Mouse (Mus musculus): ENCODE data around the gene Thbs1. TPM values are rescaled to one million over a fixed set of nuclear protein-coding genes. Genes with fewer than 3 reads are reported as not detected.

Thbs1 gene
- polyA plus RNA-seq, 1 experiment from 2014 or later, result 26.5 TPM

DNA sequence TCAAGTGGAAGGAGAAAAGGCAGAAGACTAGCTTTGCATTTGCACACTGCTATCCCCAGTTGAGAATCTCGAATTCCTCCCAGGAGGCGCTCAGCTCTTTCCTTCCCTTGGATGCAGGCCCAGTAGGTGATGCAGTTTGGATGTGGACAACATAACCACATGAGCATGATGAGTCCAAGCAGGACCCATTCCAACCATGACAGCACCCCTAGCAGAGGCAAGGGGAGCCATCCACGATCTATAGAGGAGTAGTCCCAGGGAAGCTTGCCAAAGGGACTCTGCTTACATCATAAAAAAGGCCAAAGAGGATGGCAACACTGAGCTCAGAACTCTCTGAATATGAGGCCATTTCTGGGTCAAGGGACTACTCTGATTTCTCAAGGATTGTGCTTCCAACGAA lies 32.5 kb upstream of the Thbs1 start:
- no peak for ATAC-seq (ENCODE audit: insufficient number of reproducible peaks, insufficient read depth, low FRiP score, low read depth)
- peaks cover 2 to 7% of the 10 kb centered on the region in 2 experiments; a peak in 2 of 4 replicates for H3K4me1 ChIP-seq (ENCODE audit: control insufficient read depth in 2 of 2, insufficient read depth in 2 of 2, low read length in 2 of 2)
- H3K36me3 ChIP-seq (ENCODE audit: control insufficient read depth, insufficient read depth, low read length), result no peaks in the 10 kb centered on the region
- H3K27ac ChIP-seq (replicated peaks in 1 of 2; ENCODE audit: control insufficient read depth in 1 of 2, insufficient read depth in 1 of 2, low read depth in 2 of 2, low read length in 2 of 2), result no peak overlapping the region
- no peaks in the 10 kb centered on the region for H3K27me3 ChIP-seq (ENCODE audit: control insufficient read depth, insufficient read depth, low read length)
- no peak overlapping the region for H3K9ac ChIP-seq (ENCODE audit: low read length)
- no peaks in the 10 kb centered on the region for H3K9me3 ChIP-seq (ENCODE audit: control insufficient read depth, low read length)
- WGBS, result 74% methylated on average over 4 of the region's 4 CpGs
- H3K4me2 ChIP-seq (ENCODE audit: low read length), result no peak overlapping the region
- no peak overlapping the region for H3K4me3 ChIP-seq (ENCODE audit: control insufficient read depth in 1 of 2, insufficient read depth in 1 of 2, low read depth in 1 of 2, low read length in 2 of 2)

DNA sequence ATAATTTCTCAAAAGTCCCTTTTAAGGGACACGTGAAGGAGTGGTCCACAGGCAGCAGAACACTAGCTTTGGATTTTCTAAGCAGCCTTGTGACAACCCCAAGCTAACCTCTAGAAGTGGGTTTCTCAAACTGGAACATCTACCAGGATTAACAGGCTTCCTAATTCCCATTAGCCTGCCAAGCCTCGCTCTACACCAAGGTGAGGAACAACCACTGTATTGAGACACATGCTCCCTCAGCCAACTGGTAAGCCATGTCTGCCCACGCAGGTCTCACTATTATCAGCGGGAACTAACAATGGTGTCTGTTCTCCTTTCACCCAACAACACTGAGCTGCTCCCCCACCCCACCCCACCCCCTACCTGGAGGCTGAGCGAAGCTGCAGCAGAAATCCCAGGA lies 30.1 kb upstream of the Thbs1 start:
- Histone ChIP-seq H3K4me1 (ENCODE audit: control insufficient read depth in 2 of 2, insufficient read depth in 2 of 2, low read length in 2 of 2) (peaks cover 2 to 8% of the 10 kb centered on the region in 2 experiments; a peak in 2 of 4 replicates), H3K9ac (ENCODE audit: low read length) (no peak overlapping the region), H3K4me3 (ENCODE audit: control insufficient read depth in 1 of 2, insufficient read depth in 1 of 2, low read depth in 1 of 2, low read length in 2 of 2) (no peak overlapping the region), H3K36me3 (ENCODE audit: control insufficient read depth, insufficient read depth, low read length) (no peaks in the 10 kb centered on the region), H3K9me3 (ENCODE audit: control insufficient read depth, low read length) (no peaks in the 10 kb centered on the region), H3K27ac (replicated peaks in 1 of 2; ENCODE audit: control insufficient read depth in 1 of 2, insufficient read depth in 1 of 2, low read depth in 2 of 2, low read length in 2 of 2) (no peak overlapping the region), H3K4me2 (ENCODE audit: low read length) (no peak overlapping the region), H3K27me3 (ENCODE audit: control insufficient read depth, insufficient read depth, low read length) (no peaks in the 10 kb centered on the region)
- 77% methylated on average over 5 of the region's 5 CpGs for WGBS
- ATAC-seq (ENCODE audit: insufficient number of reproducible peaks, insufficient read depth, low FRiP score, low read depth), result no peak

- Histone ChIP-seq H3K4me3 (ENCODE audit: control insufficient read depth in 1 of 2, insufficient read depth in 1 of 2, low read depth in 1 of 2, low read length in 2 of 2) (no peak overlapping the region), H3K9me3 (ENCODE audit: control insufficient read depth, low read length) (no peaks in the 10 kb centered on the region), H3K4me2 (ENCODE audit: low read length) (no peak overlapping the region), H3K4me1 (ENCODE audit: control insufficient read depth in 2 of 2, insufficient read depth in 2 of 2, low read length in 2 of 2) (peaks cover 2 to 8% of the 10 kb centered on the region in 2 experiments; a peak in 2 of 4 replicates), H3K27me3 (ENCODE audit: control insufficient read depth, insufficient read depth, low read length) (no peaks in the 10 kb centered on the region), H3K9ac (ENCODE audit: low read length) (no peak overlapping the region), H3K27ac (replicated peaks in 1 of 2; ENCODE audit: control insufficient read depth in 1 of 2, insufficient read depth in 1 of 2, low read depth in 2 of 2, low read length in 2 of 2) (no peak overlapping the region), H3K36me3 (ENCODE audit: control insufficient read depth, insufficient read depth, low read length) (no peaks in the 10 kb centered on the region)
- WGBS, result 45% methylated on average over 6 of the region's 6 CpGs
- ATAC-seq (ENCODE audit: insufficient number of reproducible peaks, insufficient read depth, low FRiP score, low read depth), result no peak
Observed at GRCm38 (mm10) chr2:118083652-118084051, 28.0 kb upstream of the Thbs1 start.

DNA sequence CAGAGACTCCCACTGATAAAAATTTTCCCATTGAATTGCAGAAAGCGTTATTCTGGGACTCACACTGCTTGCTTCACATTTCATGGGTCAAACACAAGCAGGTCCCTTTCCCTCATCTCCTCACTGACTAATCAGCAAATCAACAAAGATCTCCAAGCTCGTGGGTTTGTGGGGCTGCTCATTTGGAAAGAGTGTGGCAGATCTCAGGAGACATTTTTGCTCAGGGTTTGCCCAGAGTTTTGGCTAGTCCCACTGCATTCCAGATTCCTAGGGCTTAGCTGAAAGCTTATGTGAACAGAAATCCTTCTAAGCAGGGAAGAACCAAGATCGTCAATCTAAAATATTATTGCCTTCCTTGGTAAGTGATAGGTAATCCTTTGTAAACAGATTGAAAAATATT lies 27.0 kb upstream of the Thbs1 start:
- 65% methylated on average over 3 of the region's 3 CpGs for whole genome bisulfite sequencing
- Histone ChIP-seq H3K27ac (replicated peaks in 1 of 2; ENCODE audit: control insufficient read depth in 1 of 2, insufficient read depth in 1 of 2, low read depth in 2 of 2, low read length in 2 of 2) (no peak overlapping the region), H3K4me1 (ENCODE audit: control insufficient read depth in 2 of 2, insufficient read depth in 2 of 2, low read length in 2 of 2) (peaks cover 2 to 8% of the 10 kb centered on the region in 2 experiments; a peak in 2 of 4 replicates), H3K27me3 (ENCODE audit: control insufficient read depth, insufficient read depth, low read length) (no peaks in the 10 kb centered on the region), H3K36me3 (ENCODE audit: control insufficient read depth, insufficient read depth, low read length) (no peaks in the 10 kb centered on the region), H3K9me3 (ENCODE audit: control insufficient read depth, low read length) (no peaks in the 10 kb centered on the region), H3K4me3 (ENCODE audit: control insufficient read depth in 1 of 2, insufficient read depth in 1 of 2, low read depth in 1 of 2, low read length in 2 of 2) (no peak overlapping the region), H3K4me2 (ENCODE audit: low read length) (no peak overlapping the region), H3K9ac (ENCODE audit: low read length) (no peak overlapping the region)
- no peak for ATAC-seq (ENCODE audit: insufficient number of reproducible peaks, insufficient read depth, low FRiP score, low read depth)

GRCm38 (mm10) chr2:118085647-118086046 lies 26.0 kb upstream of the Thbs1 start:
- Histone ChIP-seq H3K4me3 (ENCODE audit: control insufficient read depth in 1 of 2, insufficient read depth in 1 of 2, low read depth in 1 of 2, low read length in 2 of 2) (no peak overlapping the region), H3K4me1 (ENCODE audit: control insufficient read depth in 2 of 2, insufficient read depth in 2 of 2, low read length in 2 of 2) (peaks cover 2 to 8% of the 10 kb centered on the region in 2 experiments; a peak in 2 of 4 replicates), H3K9me3 (ENCODE audit: control insufficient read depth, low read length) (no peaks in the 10 kb centered on the region), H3K36me3 (ENCODE audit: control insufficient read depth, insufficient read depth, low read length) (no peaks in the 10 kb centered on the region), H3K9ac (ENCODE audit: low read length) (no peak overlapping the region), H3K27me3 (ENCODE audit: control insufficient read depth, insufficient read depth, low read length) (no peaks in the 10 kb centered on the region), H3K27ac (replicated peaks in 1 of 2; ENCODE audit: control insufficient read depth in 1 of 2, insufficient read depth in 1 of 2, low read depth in 2 of 2, low read length in 2 of 2) (no peak overlapping the region), H3K4me2 (ENCODE audit: low read length) (no peak overlapping the region)
- 91% methylated on average over 2 of the region's 2 CpGs for WGBS
- ATAC-seq (ENCODE audit: insufficient number of reproducible peaks, insufficient read depth, low FRiP score, low read depth), result no peak

- H3K4me3 ChIP-seq (ENCODE audit: control insufficient read depth in 1 of 2, insufficient read depth in 1 of 2, low read depth in 1 of 2, low read length in 2 of 2), result no peak overlapping the region
- no peak for ATAC-seq (ENCODE audit: insufficient number of reproducible peaks, insufficient read depth, low FRiP score, low read depth)
- no peaks in the 10 kb centered on the region for H3K9me3 ChIP-seq (ENCODE audit: control insufficient read depth, low read length)
- no peaks in the 10 kb centered on the region for H3K36me3 ChIP-seq (ENCODE audit: control insufficient read depth, insufficient read depth, low read length)
- WGBS, result 74% methylated on average over 10 of the region's 10 CpGs
- H3K27me3 ChIP-seq (ENCODE audit: control insufficient read depth, insufficient read depth, low read length), result no peaks in the 10 kb centered on the region
- H3K27ac ChIP-seq (replicated peaks in 1 of 2; ENCODE audit: control insufficient read depth in 1 of 2, insufficient read depth in 1 of 2, low read depth in 2 of 2, low read length in 2 of 2), result no peak overlapping the region
- H3K4me2 ChIP-seq (ENCODE audit: low read length), result no peak overlapping the region
- H3K9ac ChIP-seq (ENCODE audit: low read length), result no peak overlapping the region
- H3K4me1 ChIP-seq (ENCODE audit: control insufficient read depth in 2 of 2, insufficient read depth in 2 of 2, low read length in 2 of 2), result peaks cover 2 to 8% of the 10 kb centered on the region in 2 experiments; a peak in 2 of 4 replicates
Observed at GRCm38 (mm10) chr2:118087044-118087726, 24.5 kb upstream of the Thbs1 start.

DNA sequence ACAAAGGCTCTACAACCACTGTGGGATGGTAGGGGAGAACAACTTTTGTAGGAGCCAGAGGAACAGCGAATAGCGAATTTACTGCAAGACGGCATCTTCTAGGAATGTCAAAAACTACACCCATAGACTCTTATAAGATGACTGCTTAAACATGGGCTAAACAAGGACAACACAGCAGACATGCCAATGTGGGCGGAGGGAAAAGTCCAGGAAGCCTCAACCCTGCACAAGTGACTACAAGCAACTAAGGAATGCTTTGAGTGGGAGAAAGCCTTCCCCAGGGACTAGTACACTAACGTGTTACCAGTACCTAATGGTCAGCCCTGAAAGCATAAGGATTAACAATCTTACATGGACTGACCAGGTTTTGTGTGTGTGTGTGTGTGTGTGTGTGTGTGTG lies 20.4 kb upstream of the Thbs1 start:
- ATAC-seq (ENCODE audit: insufficient number of reproducible peaks, insufficient read depth, low FRiP score, low read depth), result no peak
- H3K4me1 ChIP-seq (ENCODE audit: control insufficient read depth in 2 of 2, insufficient read depth in 2 of 2, low read length in 2 of 2), result no peaks in the 10 kb centered on the region
- H3K27ac ChIP-seq (replicated peaks in 1 of 2; ENCODE audit: control insufficient read depth in 1 of 2, insufficient read depth in 1 of 2, low read depth in 2 of 2, low read length in 2 of 2), result no peak overlapping the region
- H3K4me2 ChIP-seq (ENCODE audit: low read length), result no peak overlapping the region
- no peaks in the 10 kb centered on the region for H3K9me3 ChIP-seq (ENCODE audit: control insufficient read depth, low read length)
- H3K9ac ChIP-seq (ENCODE audit: low read length), result no peak overlapping the region
- H3K4me3 ChIP-seq (ENCODE audit: control insufficient read depth in 1 of 2, insufficient read depth in 1 of 2, low read depth in 1 of 2, low read length in 2 of 2), result no peak overlapping the region
- no peaks in the 10 kb centered on the region for H3K36me3 ChIP-seq (ENCODE audit: control insufficient read depth, insufficient read depth, low read length)
- WGBS, result 76% methylated on average over 5 of the region's 5 CpGs
- no peaks in the 10 kb centered on the region for H3K27me3 ChIP-seq (ENCODE audit: control insufficient read depth, insufficient read depth, low read length)

- no peaks in the 10 kb centered on the region for H3K9me3 ChIP-seq (ENCODE audit: control insufficient read depth, low read length)
- no peak overlapping the region for H3K4me2 ChIP-seq (ENCODE audit: low read length)
- no peaks in the 10 kb centered on the region for H3K4me1 ChIP-seq (ENCODE audit: control insufficient read depth in 2 of 2, insufficient read depth in 2 of 2, low read length in 2 of 2)
- H3K27me3 ChIP-seq (ENCODE audit: control insufficient read depth, insufficient read depth, low read length), result no peaks in the 10 kb centered on the region
- no peaks in the 10 kb centered on the region for H3K36me3 ChIP-seq (ENCODE audit: control insufficient read depth, insufficient read depth, low read length)
- H3K4me3 ChIP-seq (ENCODE audit: control insufficient read depth in 1 of 2, insufficient read depth in 1 of 2, low read depth in 1 of 2, low read length in 2 of 2), result no peak overlapping the region
- 68% methylated on average over 4 of the region's 4 CpGs for WGBS
- no peak for ATAC-seq (ENCODE audit: insufficient number of reproducible peaks, insufficient read depth, low FRiP score, low read depth)
- H3K9ac ChIP-seq (ENCODE audit: low read length), result no peak overlapping the region
- no peak overlapping the region for H3K27ac ChIP-seq (replicated peaks in 1 of 2; ENCODE audit: control insufficient read depth in 1 of 2, insufficient read depth in 1 of 2, low read depth in 2 of 2, low read length in 2 of 2)
Observed at GRCm38 (mm10) chr2:118099104-118099503, 12.6 kb upstream of the Thbs1 start.
